Comparison of ENCODE assay signal across 30 mouse cellular contexts in the genomic region with DNA sequence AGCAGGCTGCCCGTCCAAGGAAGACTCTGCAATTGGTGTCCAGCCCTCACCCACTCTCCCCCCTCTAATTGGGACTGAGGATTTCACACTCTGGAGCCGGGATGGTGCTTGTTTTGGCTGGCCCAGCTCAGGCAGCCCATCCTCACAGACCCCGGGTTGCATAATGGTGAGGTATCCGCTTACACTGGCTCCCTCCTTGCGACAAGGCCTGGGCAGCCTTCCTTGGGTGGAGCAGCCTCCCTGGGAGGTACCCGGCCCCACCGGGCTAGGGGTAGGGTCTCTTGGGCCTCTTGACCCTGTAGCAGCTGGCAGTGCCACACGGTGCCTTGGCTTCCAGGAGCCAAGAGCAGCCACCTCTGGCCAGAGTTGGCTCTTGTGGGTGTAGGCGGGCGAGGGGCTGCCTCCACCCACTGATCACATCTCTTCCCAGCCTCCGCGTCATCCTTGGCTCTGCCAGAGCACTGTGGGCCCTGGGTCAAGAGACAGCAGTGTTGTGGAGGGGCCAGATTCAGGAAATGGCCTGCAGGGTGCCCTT. TPM values are rescaled to one million over a fixed set of nuclear protein-coding genes. Genes with fewer than 3 reads are reported as not detected.
DNase-seq lines count a peak whose midpoint lies in the region; ATAC-seq lines count a peak whose summit lies in the region.
"Had no signal": no experiment of that assay in that cellular context is flagged by ENCODE, and none has a peak within 500 bp of the region (broad histone marks: within the 10 kb centered on the region; RNA-seq: fewer than 3 reads in every experiment).

No protein-coding gene starts in this region.

- DNase-seq in heart, adult 11 months: peak; percentile 94
- no peak for DNase-seq in heart, adult 8-10 months (ENCODE audit: low spot score)
- DNase-seq in adrenal gland, postnatal 10 days: peak; percentile 70
- DNase-seq in limb, embryonic 11.5 days (ENCODE audit: low spot score): no peak
- no peak for DNase-seq in left cerebral cortex, adult 8-10 months (ENCODE audit: low spot score in 2 of 2)
- no peak for DNase-seq in kidney, postnatal 14 days
- no peak for DNase-seq in neural tube, embryonic 10.5 days (ENCODE audit: extremely low spot score, low spot score)
- DNase-seq: B cell, adult 2 months; cerebellum, adult 9-10 months; kidney, postnatal 4 days; right cerebral cortex, postnatal 14 days had no signal

- WGBS in embryonic facial prominence, embryonic 13.5 days: 48% methylated on average over 12 of the region's 12 CpGs
- 56% methylated on average over 12 of the region's 12 CpGs for WGBS in limb, embryonic 11.5 days

- peaks cover 15% of the 10 kb centered on the region for H3K4me1 ChIP-seq in embryonic facial prominence, embryonic 13.5 days
- H3K4me1 ChIP-seq in limb, embryonic 11.5 days (ENCODE audit: control insufficient read depth, insufficient read depth, low read length): peaks cover 52% of the 10 kb centered on the region
- H3K4me1 ChIP-seq: heart, embryonic 13.5 days; hindbrain, embryonic 15.5 days; lung, embryonic 15.5 days; neural tube, embryonic 13.5 days; stomach, embryonic 15.5 days had no signal

- H3K4me3 ChIP-seq in embryonic facial prominence, embryonic 13.5 days: no peak overlapping the region
- H3K4me3 ChIP-seq in limb, embryonic 11.5 days (ENCODE audit: low read depth, low read length): no peak overlapping the region
- H3K4me3 ChIP-seq: heart, embryonic 13.5 days; hindbrain, embryonic 15.5 days; lung, embryonic 15.5 days; neural tube, embryonic 13.5 days; stomach, embryonic 15.5 days had no signal

- no peak overlapping the region for H3K27ac ChIP-seq in embryonic facial prominence, embryonic 13.5 days
- no peak overlapping the region for H3K27ac ChIP-seq in limb, embryonic 11.5 days (replicated peaks; ENCODE audit: low read depth, low read length)
- H3K27ac ChIP-seq: heart, embryonic 13.5 days; hindbrain, embryonic 15.5 days; liver, embryonic 14.5 days; lung, embryonic 15.5 days; macrophage; neural tube, embryonic 13.5 days; stomach, embryonic 15.5 days had no signal

- no peak for ATAC-seq in embryonic facial prominence, embryonic 13.5 days (ENCODE audit: insufficient number of reproducible peaks, insufficient read depth, low FRiP score, low TSS enrichment, low read depth)
- no peak for ATAC-seq in limb, embryonic 11.5 days (ENCODE audit: insufficient number of reproducible peaks, low FRiP score, low TSS enrichment, low read depth)
- ATAC-seq: intestine, embryonic 16.5 days had no signal

- H3K9me3 ChIP-seq in embryonic facial prominence, embryonic 13.5 days: no peaks in the 10 kb centered on the region
- H3K9me3 ChIP-seq in limb, embryonic 11.5 days (ENCODE audit: control insufficient read depth, low read length): no peaks in the 10 kb centered on the region
- H3K9me3 ChIP-seq: heart, embryonic 13.5 days; hindbrain, embryonic 15.5 days; lung, embryonic 15.5 days; neural tube, embryonic 13.5 days; stomach, embryonic 15.5 days had no signal

- 0 out of 2 replicates have a peak overlapping the region, but pooled peaks have one; percentile 16 for H3K9ac ChIP-seq in embryonic facial prominence, embryonic 13.5 days
- H3K9ac ChIP-seq in limb, embryonic 11.5 days (ENCODE audit: low read length): peak overlapping the region; percentile 22; the same call in 1 of the 2 replicates
- H3K9ac ChIP-seq: heart, embryonic 13.5 days; hindbrain, embryonic 15.5 days; liver, embryonic 14.5 days; lung, embryonic 15.5 days; neural tube, embryonic 13.5 days; stomach, embryonic 15.5 days had no signal

- no peak overlapping the region for H3K4me2 ChIP-seq in embryonic facial prominence, embryonic 13.5 days
- no peak overlapping the region for H3K4me2 ChIP-seq in limb, embryonic 11.5 days (ENCODE audit: low read depth, severe bottlenecking)
- H3K4me2 ChIP-seq: heart, embryonic 13.5 days; hindbrain, embryonic 15.5 days; lung, embryonic 15.5 days; midbrain, embryonic 11.5 days; neural tube, embryonic 13.5 days; stomach, embryonic 15.5 days had no signal

- peaks cover 17% of the 10 kb centered on the region for H3K27me3 ChIP-seq in embryonic facial prominence, embryonic 13.5 days
- H3K27me3 ChIP-seq in limb, embryonic 11.5 days (ENCODE audit: control insufficient read depth, insufficient read depth, low read length): 0 out of 2 replicates have a peak, but pooled peaks cover 2% of the 10 kb centered on the region
- H3K27me3 ChIP-seq: stomach, embryonic 15.5 days had no signal

- no peaks in the 10 kb centered on the region for H3K36me3 ChIP-seq in embryonic facial prominence, embryonic 13.5 days
- H3K36me3 ChIP-seq in limb, embryonic 11.5 days (ENCODE audit: control insufficient read depth, insufficient read depth, low read length): no peaks in the 10 kb centered on the region
- H3K36me3 ChIP-seq: heart, embryonic 13.5 days; hindbrain, embryonic 15.5 days; lung, embryonic 15.5 days; neural tube, embryonic 13.5 days; stomach, embryonic 15.5 days had no signal

RNA-seq across cellular contexts. Expression of a gene that starts 4.9 kb away (rescaled TPM):
- total RNA-seq in heart, adult 8-10 months (2022): not detected
- not detected for total RNA-seq in adrenal gland, postnatal 10 days (2021)
- not detected in 2 replicates for polyA plus RNA-seq in embryonic facial prominence, embryonic 13.5 days (2015; fragmentation: Nextera tagmentation; extraction: Ambion mirVana)
- polyA plus RNA-seq in limb, embryonic 11.5 days (2014; fragmentation: Nextera tagmentation; extraction: Ambion mirVana): not detected in 2 replicates
- not detected for total RNA-seq in left cerebral cortex, adult 8-10 months (2022)
- total RNA-seq: common myeloid progenitor, adult 5-6 weeks; granulocyte monocyte progenitor cell, adult 5-6 weeks; heart, postnatal 25 days; layer of hippocampus, postnatal 10 days had no signal
- polyA plus RNA-seq: embryonic facial prominence, embryonic 11.5 days; heart, embryonic 13.5 days; hindbrain, embryonic 15.5 days; intestine, embryonic 16.5 days; kidney, embryonic 14.5 days; limb, embryonic 14.5 days; liver, embryonic 14.5 days; lung, embryonic 15.5 days; macrophage; midbrain, embryonic 11.5 days; neural tube, embryonic 13.5 days; spleen, adult 2 months; stomach, embryonic 15.5 days; thymus, postnatal 0 days had no signal

RNA-seq across cellular contexts. Expression of a gene that starts 26.1 kb away (rescaled TPM):
- total RNA-seq in heart, adult 8-10 months (2022): 10 to 100 TPM; 12.6 to 15.7 (median 14.3) TPM
- total RNA-seq in adrenal gland, postnatal 10 days (2021): 10 to 100 TPM in 1 of 2 experiments, 1 to 10 TPM in 1; 9.0 to 17.8 TPM
- 39.0 and 46.0 TPM in 2 replicates for polyA plus RNA-seq in embryonic facial prominence, embryonic 13.5 days (2015; fragmentation: Nextera tagmentation; extraction: Ambion mirVana)
- 78.2 and 87.1 TPM in 2 replicates for polyA plus RNA-seq in limb, embryonic 11.5 days (2014; fragmentation: Nextera tagmentation; extraction: Ambion mirVana)
- 10 to 100 TPM in 3 of 4 experiments, 1 to 10 TPM in 1; 9.1 to 11.7 (median 11.2) TPM for total RNA-seq in left cerebral cortex, adult 8-10 months (2022)

Comparison
In these comparisons a context has a peak if more than half of its experiments do, and no peak if none do; other contexts are left out.
1. DNase-seq: peak in heart, adult 11 months (single experiment) and adrenal gland, postnatal 10 days (single experiment); none in heart, adult 8-10 months (single experiment), limb, embryonic 11.5 days (single experiment), left cerebral cortex, adult 8-10 months (0 of 2), kidney, postnatal 14 days (single experiment) and neural tube, embryonic 10.5 days (single experiment).